Mouse (Mus musculus) hindbrain, embryonic 13.5 days (tissue): ENCODE measurements around the gene Kif26b. TPM values are rescaled to one million over a fixed set of nuclear protein-coding genes. Genes with fewer than 3 reads are reported as not detected.

ENCODE experiments used
- ATAC-seq: fragments of 200-750 bp; cut with Nextera tagmentation; 2 replicates; pipeline ENCODE4 v1.8.0; 2017; ENCODE audit warnings: moderate TSS enrichment; ENCODE audit not compliant: low FRiP score
- H3K27ac ChIP-seq: fragments of 300-500 bp; sonication (generic); 2 replicates; pipeline ENCODE4 v1.5.1; 2015; ENCODE audit warnings: inconsistent platforms, mild to moderate bottlenecking, moderate library complexity
- H3K27me3 ChIP-seq: fragments of 300-500 bp; sonication (generic); 2 replicates; pipeline ENCODE4 v1.6.1; 2015; ENCODE audit warnings: mild to moderate bottlenecking, inconsistent platforms
- H3K36me3 ChIP-seq: fragments of 300-500 bp; sonication (generic); 2 replicates; pipeline ENCODE4 v1.6.1; 2015; ENCODE audit warnings: mild to moderate bottlenecking, inconsistent platforms
- H3K4me1 ChIP-seq: fragments of 300-500 bp; sonication (generic); replicated peaks from 2 replicates; pipeline ENCODE4 v1.6.1; 2015; ENCODE audit warnings: inconsistent platforms
- H3K4me2 ChIP-seq: fragments of 300-500 bp; sonication (generic); 2 replicates; pipeline ENCODE4 v1.6.1; 2015; ENCODE audit warnings: inconsistent platforms, mild to moderate bottlenecking, moderate library complexity
- H3K4me3 ChIP-seq: fragments of 300-500 bp; sonication (generic); 2 replicates; pipeline ENCODE4 v1.5.1; 2015; ENCODE audit warnings: mild to moderate bottlenecking, inconsistent platforms
- H3K9ac ChIP-seq: fragments of 300-500 bp; sonication (generic); 2 replicates; pipeline ENCODE4 v1.6.1; 2015; ENCODE audit warnings: mild to moderate bottlenecking, inconsistent platforms
- H3K9me3 ChIP-seq: fragments of 300-500 bp; sonication (generic); 2 replicates; pipeline ENCODE4 v1.6.1; 2016; ENCODE audit warnings: inconsistent platforms
- WGBS: fragments of 180-500 bp; shearing (Covaris S2); methylation state at CpG from one replicate; pipeline ENCODE4 v1.1.7; 2015; 5-methylcytosine and 5-hydroxymethylcytosine counted together
- polyA plus RNA-seq: library from polyadenylated mRNA; unstranded; fragments of >200 nt; fragmentation: Nextera tagmentation; extraction: Ambion mirVana; gene quantifications from 2 replicates; pipeline ENCODE4 v1.2.1, GENCODE M21; 2015

Gene Kif26b
- polyA plus RNA-seq, 1 experiment from 2014 or later = 9.3 TPM

DNA sequence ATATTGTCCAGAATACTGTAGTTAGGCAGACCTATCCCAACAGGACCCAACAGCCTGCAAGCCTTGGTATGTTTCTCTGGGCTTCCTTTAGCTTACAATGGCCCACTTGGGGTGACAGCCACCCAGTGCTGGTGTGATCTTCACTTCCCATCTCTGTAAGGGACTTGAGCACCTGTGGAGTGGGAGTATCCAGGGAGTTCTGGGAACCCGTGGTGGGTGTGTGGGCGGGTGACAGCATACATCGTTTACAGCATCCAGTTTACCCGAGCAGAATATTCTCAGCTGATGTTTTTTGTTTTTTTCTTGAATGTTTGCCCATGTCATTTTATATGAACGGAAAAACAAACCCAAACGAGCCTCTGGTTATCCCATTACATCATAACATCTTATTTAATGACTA, 216.5 kb downstream of the Kif26b start:
- no peak overlapping the region for H3K27ac ChIP-seq
- no peaks in the 10 kb centered on the region for H3K9me3 ChIP-seq
- H3K4me3 ChIP-seq = no peak overlapping the region
- no peaks in the 10 kb centered on the region for H3K27me3 ChIP-seq
- no peaks in the 10 kb centered on the region for H3K36me3 ChIP-seq
- H3K9ac ChIP-seq = no peak overlapping the region
- H3K4me2 ChIP-seq = no peak overlapping the region
- peaks cover 23% of the 10 kb centered on the region for H3K4me1 ChIP-seq
- 76% methylated on average over 6 of the region's 6 CpGs for WGBS
- no peak for ATAC-seq

DNA sequence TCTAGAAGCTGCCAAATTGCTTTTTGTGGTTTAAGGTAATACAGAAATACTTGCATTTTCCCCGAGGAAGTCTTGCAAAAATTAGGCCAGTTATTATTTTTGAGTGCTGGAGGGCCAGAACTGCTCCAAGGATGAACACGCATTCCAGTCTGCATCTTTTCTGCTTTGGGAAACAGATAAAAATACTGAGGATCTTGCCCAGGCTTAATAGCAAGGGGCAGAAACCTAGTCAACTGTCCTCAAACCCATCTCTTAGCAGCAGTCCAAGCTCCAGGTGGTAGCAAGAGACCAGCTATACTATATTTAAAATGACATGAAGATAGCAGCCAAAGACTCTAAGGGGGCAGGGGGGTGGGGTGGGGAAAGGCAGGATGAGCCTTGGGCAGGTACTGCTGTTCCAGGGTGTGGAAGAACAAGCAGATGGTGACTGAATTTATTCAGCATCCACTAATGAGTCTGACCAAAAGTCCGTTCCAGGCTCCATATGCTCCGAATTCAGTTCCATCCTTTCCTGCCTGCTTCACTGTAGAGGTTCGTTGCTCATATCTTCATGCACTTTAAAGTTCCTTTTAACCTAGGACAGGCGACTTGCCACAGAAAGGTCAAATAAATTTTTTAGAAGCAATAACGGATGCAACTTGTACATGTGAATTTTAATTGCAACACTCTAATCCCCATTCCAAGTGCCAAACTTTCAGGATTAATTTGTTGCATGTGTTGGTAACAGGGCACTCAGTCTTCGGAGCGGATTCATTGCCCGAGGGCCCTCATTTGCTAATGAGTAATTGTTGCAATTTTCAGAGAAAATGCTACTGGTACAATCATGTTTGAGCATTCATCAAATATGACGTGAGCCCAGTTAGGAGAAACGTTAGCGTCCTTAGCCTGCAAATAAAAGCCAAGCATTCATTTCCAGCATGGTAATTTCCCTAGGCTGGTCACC, 218.6 kb downstream of the Kif26b start:
- Histone ChIP-seq H3K27me3 (no peaks in the 10 kb centered on the region), H3K36me3 (no peaks in the 10 kb centered on the region), H3K4me1 (peaks cover 23% of the 10 kb centered on the region), H3K4me2 (no peak overlapping the region), H3K27ac (0 out of 2 replicates have a peak overlapping the region, but pooled peaks have one; percentile 5), H3K9ac (no peak overlapping the region), H3K9me3 (no peaks in the 10 kb centered on the region), H3K4me3 (no peak overlapping the region)
- 67% methylated on average over 13 of the region's 13 CpGs for WGBS
- 0 out of 2 replicates have a peak, but pooled peaks have one; percentile 24 for ATAC-seq

- Histone ChIP-seq H3K27ac (0 out of 2 replicates have a peak overlapping the region, but pooled peaks have one; percentile 5), H3K9me3 (no peaks in the 10 kb centered on the region)
- 66% methylated on average over 7 of the region's 7 CpGs for WGBS
Measured at GRCm38 (mm10) chr1:178748222-178748600, 219.3 kb downstream of the Kif26b start.

DNA sequence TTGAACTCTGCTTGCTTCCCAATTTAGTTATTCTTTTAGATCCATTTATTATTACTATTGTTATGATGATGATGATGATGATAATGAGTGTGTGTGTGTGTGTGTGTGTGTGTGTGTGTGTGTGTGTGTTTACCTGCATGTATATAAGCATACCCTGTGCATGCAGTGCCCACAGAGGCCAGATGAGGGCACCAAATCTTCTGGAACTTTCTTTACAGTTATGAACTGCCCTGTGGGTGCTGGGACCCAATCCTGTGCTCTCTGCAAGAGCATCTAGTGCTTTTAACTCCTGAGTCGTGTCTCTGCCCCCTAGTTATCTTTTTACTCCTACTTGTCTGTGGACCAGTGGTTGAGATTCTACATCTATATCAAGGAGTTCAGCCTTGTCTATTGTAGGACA, 219.7 kb downstream of the Kif26b start:
- Histone ChIP-seq H3K27ac (no peak overlapping the region), H3K4me1 (peaks cover 23% of the 10 kb centered on the region), H3K9ac (no peak overlapping the region), H3K4me3 (no peak overlapping the region), H3K36me3 (no peaks in the 10 kb centered on the region), H3K27me3 (no peaks in the 10 kb centered on the region), H3K9me3 (no peaks in the 10 kb centered on the region), H3K4me2 (no peak overlapping the region)
- 91% methylated on average over 1 of the region's 1 CpGs for WGBS
- ATAC-seq = no peak

More at GRCm38 (mm10) chr1:178748222-178748600, 219.3 kb downstream of the Kif26b start:
- Histone ChIP-seq H3K4me2 (no peak overlapping the region), H3K9ac (no peak overlapping the region), H3K4me1 (peaks cover 23% of the 10 kb centered on the region), H3K36me3 (no peaks in the 10 kb centered on the region), H3K4me3 (no peak overlapping the region), H3K27me3 (no peaks in the 10 kb centered on the region)
- no peak for ATAC-seq

- Histone ChIP-seq H3K4me2 (no peak overlapping the region), H3K9ac (no peak overlapping the region), H3K27ac (no peak overlapping the region), H3K4me1 (peaks cover 18% of the 10 kb centered on the region), H3K4me3 (no peak overlapping the region), H3K27me3 (no peaks in the 10 kb centered on the region), H3K36me3 (no peaks in the 10 kb centered on the region), H3K9me3 (no peaks in the 10 kb centered on the region)
- no peak for ATAC-seq
- WGBS = 92% methylated on average over 9 of the region's 9 CpGs
Measured at GRCm38 (mm10) chr1:178749786-178750185, 220.9 kb downstream of the Kif26b start.

GRCm38 (mm10) chr1:178758441-178758840, 229.5 kb downstream of the Kif26b start:
- no peak for ATAC-seq
- WGBS = 51% methylated on average over 3 of the region's 3 CpGs
- no peak overlapping the region for H3K9ac ChIP-seq
- H3K27ac ChIP-seq = no peak overlapping the region
- no peaks in the 10 kb centered on the region for H3K27me3 ChIP-seq
- no peaks in the 10 kb centered on the region for H3K9me3 ChIP-seq
- H3K4me3 ChIP-seq = no peak overlapping the region
- H3K4me2 ChIP-seq = no peak overlapping the region
- H3K36me3 ChIP-seq = no peaks in the 10 kb centered on the region
- peaks cover 4% of the 10 kb centered on the region; the same call in 1 of the 2 replicates for H3K4me1 ChIP-seq

DNA sequence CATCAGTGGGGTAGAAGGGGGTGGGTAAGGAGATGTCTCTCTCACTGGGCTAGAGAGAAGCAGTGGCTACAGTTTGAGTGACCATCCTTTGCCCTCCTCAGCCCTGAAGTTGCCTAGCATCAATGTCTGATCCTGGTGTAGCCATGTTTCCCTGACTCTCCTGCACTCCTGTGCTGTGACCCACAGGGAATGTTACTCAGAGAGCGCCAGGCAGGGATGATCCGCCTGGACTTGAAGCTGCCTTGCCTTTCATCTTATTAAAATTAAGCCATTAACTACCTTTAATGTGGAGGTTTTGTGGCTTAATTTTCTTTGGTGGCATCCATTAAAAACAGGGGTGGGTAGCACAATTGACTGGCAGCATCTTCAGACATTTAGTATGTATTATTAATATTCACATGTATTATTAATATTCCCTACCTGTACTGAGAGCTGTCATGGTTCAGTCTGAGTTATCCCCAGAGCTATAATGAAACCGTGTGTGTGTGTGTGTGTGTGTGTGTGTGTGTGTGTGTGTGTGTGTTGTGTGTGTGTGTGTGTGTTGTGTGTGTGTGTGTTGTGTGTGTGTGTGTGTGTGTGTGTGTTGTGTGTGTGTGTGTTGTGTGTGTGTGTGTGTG, 233.3 kb downstream of the Kif26b start:
- Histone ChIP-seq H3K27ac (no peak overlapping the region; the same call in 1 of the 2 replicates), H3K4me1 (peaks cover 13% of the 10 kb centered on the region; the same call in 1 of the 2 replicates)
- ATAC-seq = no peak

DNA sequence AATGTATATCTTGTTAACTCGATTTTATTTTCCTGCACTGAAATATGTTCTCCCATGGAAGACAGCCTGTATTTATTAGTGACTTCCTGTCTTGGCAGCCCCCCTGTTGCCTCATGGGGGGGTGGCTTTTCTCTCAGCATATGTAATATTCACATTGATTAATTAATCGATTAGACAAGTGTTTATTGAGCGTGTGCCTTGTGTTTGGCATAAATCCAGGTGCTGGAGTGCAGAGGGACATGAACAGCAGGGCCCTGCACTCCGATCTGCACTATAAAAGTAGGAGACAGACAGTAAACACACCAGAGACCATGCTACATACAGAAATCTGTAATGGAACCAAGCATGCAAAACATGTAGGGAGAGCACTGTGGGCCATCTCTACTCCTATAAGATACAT, 236.0 kb downstream of the Kif26b start:
- no peak for ATAC-seq
- H3K36me3 ChIP-seq = no peaks in the 10 kb centered on the region
- H3K4me1 ChIP-seq = peaks cover 13% of the 10 kb centered on the region; the same call in 1 of the 2 replicates
- H3K27me3 ChIP-seq = no peaks in the 10 kb centered on the region
- H3K27ac ChIP-seq = no peak overlapping the region
- WGBS = 70% methylated on average over 4 of the region's 4 CpGs
- H3K9me3 ChIP-seq = no peaks in the 10 kb centered on the region
- no peak overlapping the region for H3K4me3 ChIP-seq
- H3K4me2 ChIP-seq = no peak overlapping the region
- H3K9ac ChIP-seq = no peak overlapping the region

More for the DNA sequence above, 233.3 kb downstream of the Kif26b start:
- Histone ChIP-seq H3K4me2 (no peak overlapping the region), H3K9me3 (no peaks in the 10 kb centered on the region), H3K4me3 (no peak overlapping the region), H3K9ac (no peak overlapping the region), H3K27me3 (no peaks in the 10 kb centered on the region), H3K36me3 (no peaks in the 10 kb centered on the region)
- 74% methylated on average over 3 of the region's 3 CpGs for WGBS

GRCm38 (mm10) chr1:178765650-178766049, 236.7 kb downstream of the Kif26b start:
- ATAC-seq = no peak
- peaks cover 16% of the 10 kb centered on the region; the same call in 1 of the 2 replicates for H3K4me1 ChIP-seq
- H3K27me3 ChIP-seq = no peaks in the 10 kb centered on the region
- 88% methylated on average over 2 of the region's 2 CpGs for WGBS
- H3K4me2 ChIP-seq = no peak overlapping the region
- H3K36me3 ChIP-seq = no peaks in the 10 kb centered on the region
- H3K4me3 ChIP-seq = no peak overlapping the region
- no peak overlapping the region for H3K9ac ChIP-seq
- H3K9me3 ChIP-seq = no peaks in the 10 kb centered on the region
- no peak overlapping the region for H3K27ac ChIP-seq

DNA sequence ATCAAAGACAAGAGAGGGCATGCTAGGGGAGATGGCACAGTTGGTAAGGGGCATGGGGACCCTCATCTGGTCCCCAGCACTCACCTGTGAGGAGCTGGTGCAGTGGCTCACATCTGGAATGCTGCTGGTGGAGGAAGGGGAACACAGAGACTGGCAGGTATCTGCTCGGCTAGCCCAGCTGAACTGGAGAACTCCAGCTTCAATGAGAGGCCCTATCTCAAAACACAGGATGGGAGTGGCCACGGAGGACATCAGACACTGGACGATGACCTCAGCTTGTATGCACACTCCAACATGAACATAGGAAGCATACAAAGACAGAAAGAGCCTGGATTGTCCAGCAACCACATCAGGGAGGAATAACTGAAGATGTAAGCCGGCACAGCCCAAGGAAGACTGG, 240.1 kb downstream of the Kif26b start:
- H3K27ac ChIP-seq = no peak overlapping the region
- no peaks in the 10 kb centered on the region for H3K9me3 ChIP-seq
- no peak overlapping the region for H3K4me2 ChIP-seq
- peaks cover 12% of the 10 kb centered on the region; the same call in 1 of the 2 replicates for H3K4me1 ChIP-seq
- no peaks in the 10 kb centered on the region for H3K36me3 ChIP-seq
- no peak overlapping the region for H3K9ac ChIP-seq
- no peaks in the 10 kb centered on the region for H3K27me3 ChIP-seq
- 86% methylated on average over 4 of the region's 4 CpGs for WGBS
- no peak for ATAC-seq
- no peak overlapping the region for H3K4me3 ChIP-seq

- H3K27ac ChIP-seq = no peak overlapping the region
- 87% methylated on average over 6 of the region's 6 CpGs for WGBS
- no peak for ATAC-seq
Measured at GRCm38 (mm10) chr1:178769988-178770387, 241.1 kb downstream of the Kif26b start.

GRCm38 (mm10) chr1:178770626-178771362, 241.9 kb downstream of the Kif26b start:
- H3K9me3 ChIP-seq = no peaks in the 10 kb centered on the region
- no peak overlapping the region for H3K4me3 ChIP-seq
- H3K4me2 ChIP-seq = no peak overlapping the region
- H3K27ac ChIP-seq = no peak overlapping the region
- no peaks in the 10 kb centered on the region for H3K27me3 ChIP-seq
- WGBS = 60% methylated on average over 6 of the region's 7 CpGs
- H3K36me3 ChIP-seq = no peaks in the 10 kb centered on the region
- ATAC-seq = no peak; the same call in 1 of the 2 replicates
- H3K9ac ChIP-seq = no peak overlapping the region
- H3K4me1 ChIP-seq = 0 out of 2 replicates have a peak, but pooled peaks cover 3% of the 10 kb centered on the region

More at GRCm38 (mm10) chr1:178769988-178770387, 241.1 kb downstream of the Kif26b start:
- Histone ChIP-seq H3K4me3 (no peak overlapping the region), H3K4me2 (no peak overlapping the region), H3K4me1 (peaks cover 7% of the 10 kb centered on the region; the same call in 1 of the 2 replicates), H3K36me3 (no peaks in the 10 kb centered on the region), H3K27me3 (no peaks in the 10 kb centered on the region), H3K9me3 (no peaks in the 10 kb centered on the region), H3K9ac (no peak overlapping the region)
